Mouse (Mus musculus): ENCODE results near the gene Mkrn1. TPM values are rescaled to one million over a fixed set of nuclear protein-coding genes. Genes with fewer than 3 reads are reported as not detected.
A peak's percentile ranks its signal among the peaks of the same experiment; 100 is the strongest.

Mkrn1 gene
- 101 and 107 TPM in 2 replicates for polyA plus RNA-seq (2012; ENCODE audit: insufficient read depth, insufficient read length, missing spikeins)

GRCm38 (mm10) chr6:39419851-39420721 is at the start of gene Mkrn1:
Gene Mkrn1 (minus strand): TSS chr6:39420462.
- Histone ChIP-seq H3K4me3 (ENCODE audit: insufficient read depth, low read length) (peak within 1 kb of the TSS; percentile 95), H3K4me1 (ENCODE audit: control insufficient read depth, insufficient read depth, low read length) (peaks cover 19% of the 10 kb centered on the region), H3K27ac (ENCODE audit: insufficient read depth, low read depth, low read length) (peak within 1 kb of the TSS; percentile 73)
- TF ChIP-seq POLR2A (IDR thresholded peaks at IDR 0.05; ENCODE audit: borderline replicate concordance, low read depth, low read length) = peak; percentile 27; the same call in 1 of the 2 replicates
- no peak for TF ChIP-seq CTCF (IDR thresholded peaks at IDR 0.05; ENCODE audit: low read depth, low read length)

GRCm38 (mm10) chr6:39469427-39469826 is 49.2 kb upstream of the Mkrn1 start:
- Histone ChIP-seq H3K4me1 (ENCODE audit: control insufficient read depth, insufficient read depth, low read length) (no peaks in the 10 kb centered on the region), H3K4me3 (ENCODE audit: insufficient read depth, low read length) (no peak overlapping the region), H3K27ac (ENCODE audit: insufficient read depth, low read depth, low read length) (no peak overlapping the region)
- TF ChIP-seq POLR2A (IDR thresholded peaks at IDR 0.05; ENCODE audit: borderline replicate concordance, low read depth, low read length) = no peak
- no peak for TF ChIP-seq CTCF (IDR thresholded peaks at IDR 0.05; ENCODE audit: low read depth, low read length)

GRCm38 (mm10) chr6:39462621-39463538 is 42.6 kb upstream of the Mkrn1 start:
- Histone ChIP-seq H3K4me1 (ENCODE audit: control insufficient read depth, insufficient read depth, low read length) (no peaks in the 10 kb centered on the region), H3K4me3 (ENCODE audit: insufficient read depth, low read length) (no peak overlapping the region), H3K27ac (ENCODE audit: insufficient read depth, low read depth, low read length) (no peak overlapping the region)
- TF ChIP-seq CTCF (IDR thresholded peaks at IDR 0.05; ENCODE audit: low read depth, low read length) (peak; percentile 82), POLR2A (IDR thresholded peaks at IDR 0.05; ENCODE audit: borderline replicate concordance, low read depth, low read length) (no peak)

GRCm38 (mm10) chr6:39460040-39460439 is 39.8 kb upstream of the Mkrn1 start:
- no peak overlapping the region for H3K4me3 ChIP-seq (ENCODE audit: insufficient read depth, low read length)
- TF ChIP-seq POLR2A (IDR thresholded peaks at IDR 0.05; ENCODE audit: borderline replicate concordance, low read depth, low read length) (no peak), CTCF (IDR thresholded peaks at IDR 0.05; ENCODE audit: low read depth, low read length) (no peak)
- no peaks in the 10 kb centered on the region for H3K4me1 ChIP-seq (ENCODE audit: control insufficient read depth, insufficient read depth, low read length)
- H3K27ac ChIP-seq (ENCODE audit: insufficient read depth, low read depth, low read length) = no peak overlapping the region

- TF ChIP-seq POLR2A (IDR thresholded peaks at IDR 0.05; ENCODE audit: borderline replicate concordance, low read depth, low read length) (no peak), CTCF (IDR thresholded peaks at IDR 0.05; ENCODE audit: low read depth, low read length) (no peak)
- Histone ChIP-seq H3K27ac (ENCODE audit: insufficient read depth, low read depth, low read length) (no peak overlapping the region), H3K4me1 (ENCODE audit: control insufficient read depth, insufficient read depth, low read length) (no peaks in the 10 kb centered on the region), H3K4me3 (ENCODE audit: insufficient read depth, low read length) (no peak overlapping the region)
These were observed 35.3 kb upstream of the Mkrn1 start for GRCm38 (mm10) chr6:39455339-39456160.

- no peak overlapping the region for H3K27ac ChIP-seq (ENCODE audit: insufficient read depth, low read depth, low read length)
- no peaks in the 10 kb centered on the region for H3K4me1 ChIP-seq (ENCODE audit: control insufficient read depth, insufficient read depth, low read length)
- TF ChIP-seq POLR2A (IDR thresholded peaks at IDR 0.05; ENCODE audit: borderline replicate concordance, low read depth, low read length) (no peak), CTCF (IDR thresholded peaks at IDR 0.05; ENCODE audit: low read depth, low read length) (no peak)
- no peak overlapping the region for H3K4me3 ChIP-seq (ENCODE audit: insufficient read depth, low read length)
These were observed 34.4 kb upstream of the Mkrn1 start for GRCm38 (mm10) chr6:39454616-39455015.

- Histone ChIP-seq H3K4me3 (ENCODE audit: insufficient read depth, low read length) (no peak overlapping the region), H3K27ac (ENCODE audit: insufficient read depth, low read depth, low read length) (no peak overlapping the region), H3K4me1 (ENCODE audit: control insufficient read depth, insufficient read depth, low read length) (peaks cover 2% of the 10 kb centered on the region)
- TF ChIP-seq CTCF (IDR thresholded peaks at IDR 0.05; ENCODE audit: low read depth, low read length) = no peak
- no peak for TF ChIP-seq POLR2A (IDR thresholded peaks at IDR 0.05; ENCODE audit: borderline replicate concordance, low read depth, low read length)
These were observed 33.3 kb upstream of the Mkrn1 start for GRCm38 (mm10) chr6:39453564-39453963.

GRCm38 (mm10) chr6:39451033-39451432 is 30.8 kb upstream of the Mkrn1 start:
- Histone ChIP-seq H3K27ac (ENCODE audit: insufficient read depth, low read depth, low read length) (no peak overlapping the region), H3K4me1 (ENCODE audit: control insufficient read depth, insufficient read depth, low read length) (peaks cover 14% of the 10 kb centered on the region), H3K4me3 (ENCODE audit: insufficient read depth, low read length) (no peak overlapping the region)
- no peak for TF ChIP-seq CTCF (IDR thresholded peaks at IDR 0.05; ENCODE audit: low read depth, low read length)
- no peak for TF ChIP-seq POLR2A (IDR thresholded peaks at IDR 0.05; ENCODE audit: borderline replicate concordance, low read depth, low read length)

- TF ChIP-seq POLR2A (IDR thresholded peaks at IDR 0.05; ENCODE audit: borderline replicate concordance, low read depth, low read length) (no peak), CTCF (IDR thresholded peaks at IDR 0.05; ENCODE audit: low read depth, low read length) (no peak)
- Histone ChIP-seq H3K4me3 (ENCODE audit: insufficient read depth, low read length) (no peak overlapping the region), H3K4me1 (ENCODE audit: control insufficient read depth, insufficient read depth, low read length) (peaks cover 14% of the 10 kb centered on the region), H3K27ac (ENCODE audit: insufficient read depth, low read depth, low read length) (no peak overlapping the region)
These were observed 30.3 kb upstream of the Mkrn1 start for GRCm38 (mm10) chr6:39450580-39450979.

All from bone marrow macrophage, adult 2 months (primary cell).